Mouse (Mus musculus) hematopoietic stem cell, adult 5-6 weeks (primary cell): ENCODE data around the gene P2ry2. TPM values are rescaled to one million over a fixed set of nuclear protein-coding genes. Genes with fewer than 3 reads are reported as not detected.

Source experiments
- ATAC-seq, 2 experiments: fragments of 125-278 bp in 1 of 2; replicated peaks in 1 of 2; 2 replicates each; pipeline ENCODE4 v1.8.0; 2016 to 2017; ENCODE audit warnings: inconsistent platforms in 2 of 2, mild to moderate bottlenecking in 2 of 2, moderate number of reproducible peaks in 2 of 2, low read depth in 1 of 2, moderate TSS enrichment in 1 of 2; ENCODE audit not compliant: low FRiP score in 2 of 2, poor library complexity in 2 of 2, severe bottlenecking in 2 of 2, insufficient read depth in 1 of 2, low TSS enrichment in 1 of 2
- total RNA-seq: library from RNA; stranded (forward); fragments of 172-1452, 232-1000 nt; gene quantifications from 2 replicates; pipeline ENCODE4 v1.2.3, GENCODE M21; 2017

Gene P2ry2
- total RNA-seq: 10.1 and 13.9 TPM in 2 replicates

DNA sequence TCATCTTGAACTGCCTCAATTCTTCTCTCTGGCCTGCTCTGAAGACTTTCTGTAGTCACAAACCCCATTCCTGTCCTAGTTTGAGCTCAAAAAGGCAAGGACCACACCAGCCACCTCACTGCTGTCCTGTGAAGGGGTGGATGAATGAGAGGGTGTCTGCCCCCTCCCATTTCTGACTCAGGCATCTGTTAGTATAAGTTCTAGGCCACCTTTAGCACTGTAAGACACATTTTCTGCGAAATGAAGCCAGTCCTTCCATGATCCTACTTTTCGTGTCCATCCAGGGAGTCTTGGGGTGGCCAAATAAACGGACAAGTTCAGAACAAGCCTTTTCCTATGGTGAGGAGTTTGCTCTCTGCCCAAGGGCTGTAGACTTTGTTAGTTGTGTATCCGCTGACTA lies at the start of gene P2ry2:
Gene P2ry2, minus strand, starts transcription at position 326 of the 400 bp plus-strand sequence.
- no peak for ATAC-seq

DNA sequence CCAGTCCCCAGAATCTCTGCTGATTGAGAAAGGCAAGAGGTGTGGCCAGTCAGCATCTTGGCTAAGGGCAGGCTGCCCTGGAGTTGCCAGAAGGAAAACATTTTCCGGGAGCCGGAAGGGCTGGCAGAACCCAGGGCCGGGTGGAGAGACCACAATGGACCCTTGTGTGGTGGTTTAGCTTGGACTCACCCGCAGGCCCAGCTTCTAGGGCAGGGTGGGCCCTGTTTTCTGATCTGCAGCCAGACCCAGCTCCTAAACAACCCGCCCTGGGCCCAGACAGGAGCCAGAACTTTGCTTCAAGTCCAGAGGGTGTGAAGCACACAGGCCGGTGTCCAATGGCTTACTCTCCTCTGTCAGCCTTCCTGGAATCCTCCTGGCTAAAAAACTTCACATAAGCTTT lies 49.6 kb upstream of the P2ry2 start:
- ATAC-seq: no peak

DNA sequence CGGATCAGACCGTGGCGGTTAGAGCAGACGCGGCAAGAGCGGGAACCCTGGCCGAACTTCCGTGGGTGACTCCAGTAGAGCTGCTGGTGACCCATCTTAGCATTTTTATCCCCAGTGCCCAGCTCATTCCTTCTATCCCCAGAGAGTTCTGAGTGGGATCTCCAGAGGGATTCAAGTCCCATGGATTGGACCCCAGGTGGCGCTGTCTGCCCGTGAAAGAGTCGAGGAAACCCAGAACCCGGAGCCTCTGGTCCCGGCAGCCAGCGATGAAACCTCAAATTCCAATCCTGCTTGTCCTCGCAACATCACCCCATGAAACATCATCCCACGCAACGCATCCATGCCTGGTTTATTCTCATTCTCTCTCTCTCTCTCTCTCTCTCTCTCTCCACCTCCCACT lies 48.7 kb upstream of the P2ry2 start:
- peak in 1 of 2 experiments; percentile 26; a peak in 1 of 4 replicates for ATAC-seq

DNA sequence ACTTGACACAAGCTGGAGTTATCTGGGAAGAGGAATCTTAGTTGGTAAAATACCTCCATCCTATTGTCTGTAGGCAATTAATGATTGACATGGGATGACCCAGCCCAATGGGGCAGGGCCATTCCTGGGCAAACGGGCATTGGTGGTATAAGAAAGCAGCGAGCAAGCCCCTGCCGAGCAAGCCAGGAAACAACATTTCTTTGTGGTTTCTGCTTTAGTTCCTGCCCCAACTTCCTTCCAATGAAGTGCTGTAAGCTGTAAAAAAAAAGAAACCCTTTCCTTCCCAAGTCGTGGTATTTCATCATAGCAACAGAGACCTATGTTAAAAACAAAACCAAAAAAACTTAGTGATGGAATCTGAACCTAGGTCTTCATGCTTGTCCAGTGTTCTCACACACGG lies 47.8 kb upstream of the P2ry2 start:
- ATAC-seq: peak; percentile 77 to 88

DNA sequence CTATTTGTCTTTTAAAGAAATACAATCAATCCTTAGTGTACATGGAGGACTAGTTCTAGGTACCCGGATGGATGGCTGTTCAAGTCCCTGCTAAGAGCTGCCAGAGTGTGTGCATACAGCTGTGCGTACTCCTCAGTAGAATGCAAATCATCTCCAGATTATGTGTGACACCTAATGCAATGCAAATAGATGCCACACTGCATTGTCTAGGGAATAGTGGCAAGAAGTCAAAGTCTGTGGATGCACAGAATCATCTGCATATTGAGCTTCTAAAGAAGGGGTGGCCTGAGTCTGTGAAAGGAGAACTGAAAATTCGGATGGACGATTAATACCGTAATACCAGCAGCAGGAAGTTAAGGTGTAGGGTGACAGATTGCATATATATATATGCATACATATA lies 46.5 kb upstream of the P2ry2 start:
- ATAC-seq: no peak

DNA sequence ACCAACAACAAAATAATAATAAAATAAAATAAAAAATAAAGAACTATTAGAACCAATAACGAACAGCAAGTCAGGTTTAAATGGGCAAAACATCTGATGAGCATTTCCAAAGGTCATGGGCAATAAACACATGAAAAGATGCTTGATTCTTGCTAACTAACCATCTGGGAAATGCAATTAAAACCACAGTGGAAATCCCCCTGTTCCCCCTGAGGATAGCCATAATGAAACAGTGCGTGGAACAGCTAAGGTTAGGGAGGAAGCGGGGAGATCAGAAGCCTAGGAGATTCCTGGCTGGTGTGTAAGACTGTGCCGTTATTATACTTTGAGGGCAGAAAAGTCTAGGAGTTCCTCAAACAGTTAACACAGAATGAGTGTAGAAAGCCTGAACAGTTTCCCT lies 44.6 kb upstream of the P2ry2 start:
- no peak for ATAC-seq

DNA sequence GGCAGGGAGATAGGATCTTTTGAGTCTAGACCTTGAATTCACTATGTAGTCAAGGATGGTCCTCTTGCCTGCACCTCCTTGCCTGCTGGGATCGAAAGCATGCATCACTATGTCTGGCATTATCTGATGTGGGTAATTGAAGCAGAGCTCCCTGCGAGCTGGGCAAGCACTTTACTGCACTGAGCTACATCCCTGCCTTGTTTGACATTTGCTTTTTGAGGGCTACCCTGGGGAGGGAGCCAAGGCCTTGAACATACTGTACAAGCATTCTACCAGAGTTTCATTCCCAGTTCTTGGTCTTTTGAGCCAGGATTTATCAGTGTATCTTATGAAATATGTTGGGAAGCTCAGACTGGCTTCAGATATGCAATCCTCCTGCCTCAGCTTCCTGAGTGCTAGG lies 40.5 kb upstream of the P2ry2 start:
- ATAC-seq: no peak

DNA sequence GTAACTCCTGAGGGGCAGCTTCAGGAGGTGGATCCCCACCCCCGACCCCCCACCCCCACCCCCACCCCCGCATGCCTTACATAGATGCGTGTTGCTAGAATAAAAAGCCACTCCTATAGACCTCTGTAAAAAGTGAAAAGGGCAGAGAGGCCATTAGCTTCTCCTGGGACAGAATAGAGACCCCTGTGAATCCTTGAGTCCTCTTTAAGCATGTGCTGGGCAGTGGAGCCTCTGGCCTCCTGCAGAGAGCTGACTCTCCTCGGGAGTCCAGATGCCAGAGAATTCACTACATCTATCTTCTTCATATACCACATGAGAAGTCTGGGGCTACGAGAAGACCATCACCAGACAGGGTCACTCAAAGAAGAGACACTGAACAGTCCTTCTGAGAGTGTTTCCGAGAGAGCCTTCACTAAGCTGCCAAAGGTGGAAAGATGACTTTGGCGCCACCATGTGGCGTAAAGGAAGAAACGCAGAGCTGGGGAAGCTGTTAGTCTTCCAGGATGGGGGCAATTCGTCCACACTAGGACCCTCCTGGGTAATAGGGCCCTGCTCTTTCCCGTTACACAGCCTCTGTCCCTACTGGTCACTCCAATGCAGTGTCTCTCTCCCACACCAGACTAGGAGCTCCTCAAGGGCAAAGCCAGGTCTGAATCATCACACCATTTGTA lies 39.0 kb upstream of the P2ry2 start:
- ATAC-seq: peak; percentile 75 to 83

DNA sequence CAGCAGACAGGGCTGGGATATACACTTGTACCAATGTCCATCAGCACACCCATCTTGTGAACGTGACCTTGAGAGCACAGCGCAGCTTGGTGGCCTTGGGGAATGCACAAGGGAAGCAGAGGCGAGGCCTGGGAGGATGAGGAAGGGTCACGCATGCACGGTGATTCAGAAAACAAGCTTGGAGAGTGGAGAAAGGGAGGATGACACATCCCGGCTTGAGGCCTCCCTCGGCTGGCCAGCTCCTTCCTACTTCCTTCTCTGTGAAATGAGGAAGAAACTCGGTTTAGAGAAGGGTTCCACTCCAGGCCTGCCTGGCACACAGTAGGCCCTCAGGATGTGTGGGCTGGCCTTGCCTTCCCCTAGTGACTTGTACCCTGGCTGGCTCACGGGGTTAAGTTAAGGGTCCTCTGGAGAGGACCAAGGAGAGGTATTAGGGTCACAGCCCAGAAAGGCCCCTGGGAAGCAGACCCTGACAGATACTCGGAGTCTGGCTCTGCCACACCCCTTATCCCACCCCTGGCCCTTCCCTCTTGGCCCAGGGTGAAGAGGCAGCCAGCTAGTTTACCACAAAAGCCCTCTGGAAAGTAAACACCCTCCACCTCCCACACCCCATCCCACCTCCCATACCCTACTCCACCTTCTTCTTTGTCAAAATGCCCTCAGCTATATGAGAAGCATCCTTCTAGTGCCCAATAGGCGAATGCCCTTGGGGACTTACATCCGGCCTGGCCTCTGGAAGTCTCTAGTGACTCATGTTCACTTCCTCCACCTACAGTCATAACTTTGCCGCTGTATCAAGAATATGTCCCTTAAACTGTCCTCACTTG lies 38.3 kb upstream of the P2ry2 start:
- ATAC-seq: peak in 1 of 2 experiments; percentile 33; a peak in 2 of 4 replicates

DNA sequence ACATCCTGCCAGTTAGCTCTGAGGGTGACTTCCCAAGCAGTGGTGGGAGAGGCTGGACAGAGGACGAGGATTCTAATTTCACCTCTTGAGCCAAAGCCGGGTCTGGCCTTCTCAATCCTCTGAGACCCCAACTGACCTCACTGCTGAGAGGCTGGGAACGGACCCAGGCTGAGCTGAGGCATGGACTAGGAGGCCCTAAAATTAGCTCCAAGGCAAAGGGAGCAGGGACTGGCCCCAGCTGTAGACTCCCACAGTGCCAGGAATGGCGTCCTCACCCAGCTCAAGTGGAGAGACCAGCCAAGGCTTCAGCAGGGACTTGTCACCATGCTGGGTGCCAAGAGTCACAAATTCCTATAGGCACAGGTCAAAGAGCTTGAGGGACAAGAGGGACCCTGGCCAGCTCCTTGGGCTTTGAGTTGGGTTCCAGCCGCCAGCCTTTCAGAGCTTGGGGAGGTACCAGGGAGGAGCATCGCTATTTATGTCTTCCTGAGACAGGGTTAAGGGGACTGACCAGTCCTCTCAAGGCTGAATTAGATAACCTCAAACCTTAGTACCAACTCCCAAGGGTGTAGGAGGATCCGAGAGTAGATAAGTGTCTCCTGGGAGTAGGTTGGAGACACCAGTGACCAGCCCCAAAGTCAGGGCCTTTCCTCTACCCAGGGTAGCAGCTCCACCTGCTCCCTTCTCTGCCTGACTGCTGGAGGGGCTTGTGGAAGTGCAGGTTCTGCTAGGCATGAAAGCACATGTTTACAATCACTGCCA lies 36.8 kb upstream of the P2ry2 start:
- ATAC-seq: no peak

DNA sequence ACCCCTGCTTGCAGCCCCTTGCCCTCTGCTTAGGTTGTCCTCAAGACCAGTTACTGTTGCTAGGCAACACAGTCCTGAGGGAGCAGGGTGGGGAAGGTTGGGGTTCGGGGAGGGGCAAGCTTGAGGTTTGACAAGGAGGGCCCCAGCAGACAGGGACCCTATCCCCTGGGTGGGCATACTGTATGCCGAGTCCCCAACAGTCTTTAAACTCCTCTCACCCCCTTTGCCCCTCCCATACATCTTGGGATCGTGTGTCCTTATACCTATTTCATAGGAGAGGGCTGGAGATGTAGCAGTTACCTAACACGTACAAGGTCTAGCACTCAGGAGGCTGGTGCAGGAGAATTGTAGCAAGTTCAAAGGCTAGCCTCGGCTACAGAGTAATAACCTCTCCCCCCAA lies 35.6 kb upstream of the P2ry2 start:
- no peak for ATAC-seq

DNA sequence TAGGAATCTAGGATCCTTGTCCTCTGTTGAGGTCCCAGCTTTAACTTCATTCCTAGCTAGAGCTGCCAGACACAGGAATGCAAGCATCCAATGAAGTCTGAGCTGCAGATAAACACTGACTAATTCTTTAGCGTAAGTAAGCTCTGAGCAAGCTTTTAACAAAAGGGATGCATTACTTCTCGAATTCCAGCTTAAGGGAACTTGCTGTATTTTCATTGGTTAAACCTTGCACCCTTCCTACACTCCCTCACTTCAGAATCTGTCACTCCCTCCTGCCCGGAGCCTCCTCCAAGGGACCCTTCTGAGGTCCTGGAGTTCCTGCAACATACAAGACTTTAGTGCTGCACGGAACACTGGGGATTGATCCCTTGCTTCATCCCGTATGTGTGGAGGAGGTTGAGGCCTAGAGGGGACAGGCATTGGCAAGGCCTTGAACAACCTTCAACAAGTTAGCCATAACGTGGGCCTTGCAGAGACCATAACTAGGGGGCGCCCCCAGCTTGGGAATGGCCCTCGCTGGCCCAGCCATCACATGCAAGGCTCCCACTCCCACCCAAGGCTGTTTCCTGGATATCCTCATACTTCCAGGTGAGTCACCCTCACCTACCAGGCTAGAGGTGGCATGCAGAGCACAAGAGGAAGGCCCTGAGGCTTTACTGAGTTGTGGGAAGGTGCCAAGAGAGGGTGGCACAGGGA lies 31.3 kb upstream of the P2ry2 start:
- no peak for ATAC-seq

DNA sequence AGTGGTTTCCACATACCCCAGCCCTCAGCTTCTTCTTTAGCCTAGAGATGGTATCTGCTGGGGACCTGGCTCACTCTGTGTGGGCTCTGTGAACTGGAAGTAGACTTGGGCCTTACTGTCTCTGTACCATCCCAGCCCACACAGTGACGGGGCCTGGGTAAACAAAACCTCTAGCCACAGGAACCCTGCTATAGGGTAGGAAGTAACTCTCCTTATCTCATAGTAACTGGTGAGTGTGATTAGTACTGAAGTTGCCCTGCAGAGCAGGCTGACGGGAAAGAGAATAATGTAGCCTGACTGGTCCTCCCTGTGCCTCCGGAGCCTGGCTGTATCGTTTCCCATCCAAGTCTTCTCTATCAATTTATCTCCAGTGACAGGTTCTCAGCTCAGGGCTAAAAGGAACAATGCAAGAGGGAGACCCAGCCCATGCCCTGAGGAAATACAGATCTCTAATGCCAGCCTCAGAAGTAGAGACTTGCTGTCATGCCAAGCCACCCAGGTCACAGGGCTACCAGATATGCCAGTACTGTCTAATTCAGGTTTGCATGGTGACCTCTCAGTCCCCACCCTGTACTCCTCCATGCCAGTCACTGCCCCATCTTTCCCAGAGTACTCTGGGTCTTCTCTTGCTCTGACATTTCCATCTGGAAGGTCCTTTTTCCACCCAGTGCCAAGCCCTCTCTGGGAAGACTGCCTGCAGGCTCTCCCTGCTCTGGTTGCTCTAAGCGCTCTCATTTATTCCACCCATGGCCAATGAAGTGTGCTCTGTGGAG lies 29.5 kb upstream of the P2ry2 start:
- peak; percentile 85 to 86 for ATAC-seq

DNA sequence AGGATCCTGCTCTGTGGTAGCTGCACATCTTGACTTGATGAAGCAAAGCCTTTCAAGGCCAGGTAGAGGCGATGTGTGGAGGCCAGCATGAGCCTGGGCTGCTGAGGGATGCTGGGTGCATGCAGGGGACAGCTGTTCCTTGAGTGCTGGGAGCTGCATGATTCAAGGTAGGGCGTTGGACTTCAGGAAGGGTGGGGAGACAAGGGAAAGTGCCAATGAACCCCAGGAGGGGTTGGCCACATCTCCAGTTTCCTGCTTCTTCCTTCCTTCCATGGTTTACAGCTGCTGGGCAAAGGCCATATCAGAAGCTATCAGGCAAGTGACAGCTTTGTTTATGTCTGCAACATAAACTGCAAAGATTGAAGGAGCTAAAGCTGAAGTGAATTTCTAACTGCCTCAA lies 28.9 kb upstream of the P2ry2 start:
- ATAC-seq: 0 out of 4 replicates have a peak, but pooled peaks of 1 of the 2 experiments have one; percentile 10

DNA sequence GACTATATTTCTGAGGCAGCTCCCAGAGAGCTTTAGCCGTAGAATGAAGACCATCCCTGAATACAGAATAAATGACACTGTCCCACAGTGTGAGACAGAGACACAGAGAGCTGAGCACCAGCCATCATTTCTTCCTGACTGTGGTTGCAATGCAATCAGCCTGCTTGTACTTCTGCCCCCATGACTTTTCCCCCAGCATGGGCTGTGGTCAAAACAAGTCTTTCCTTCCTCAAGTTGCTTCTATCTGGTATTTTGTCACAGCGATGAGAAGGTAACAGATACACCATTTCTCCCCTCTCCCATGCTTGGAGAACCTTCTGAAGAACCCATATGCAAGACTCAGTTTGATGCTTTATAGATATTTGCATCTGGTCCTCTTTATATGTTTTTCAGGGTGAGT lies 20.7 kb upstream of the P2ry2 start:
- ATAC-seq: no peak

DNA sequence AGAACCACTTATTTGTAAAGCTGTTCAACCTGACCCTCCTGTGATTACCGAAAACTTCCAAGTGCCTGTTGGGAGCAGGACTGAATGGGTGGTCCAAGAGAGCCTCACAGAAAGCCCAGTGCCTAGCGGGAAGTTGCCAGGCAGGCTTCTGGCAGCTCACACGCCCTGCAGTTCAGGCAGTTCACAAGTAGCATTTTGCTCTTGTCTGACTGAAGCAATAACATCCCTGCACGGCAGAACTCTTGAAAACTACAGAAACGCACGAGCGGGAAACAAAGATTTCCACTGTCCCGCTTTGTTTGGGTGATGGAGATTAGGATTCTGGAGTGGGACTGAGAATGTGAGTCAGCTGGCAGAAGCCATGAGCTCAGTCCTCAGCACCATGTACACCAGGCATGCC lies 18.6 kb upstream of the P2ry2 start:
- no peak for ATAC-seq

DNA sequence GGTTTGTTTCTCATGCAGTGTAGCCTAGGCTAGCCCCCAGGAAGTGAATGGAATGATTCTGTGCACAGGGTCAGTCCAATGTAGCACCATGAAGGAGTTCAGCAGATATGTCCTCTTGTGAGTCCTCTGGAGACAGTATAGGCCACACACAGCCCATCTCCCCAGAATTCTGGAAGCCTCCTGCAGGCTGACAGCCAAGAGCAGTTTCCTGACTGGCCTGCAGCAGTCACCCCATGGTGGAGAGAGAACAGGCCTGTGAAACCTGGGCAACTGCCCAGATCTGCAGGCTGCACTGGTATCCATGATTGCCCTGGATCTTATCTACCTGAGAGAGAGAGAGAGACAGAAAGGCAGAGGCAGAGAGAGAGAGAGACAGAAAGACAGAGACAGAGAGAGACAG lies 18.1 kb upstream of the P2ry2 start:
- ATAC-seq: no peak
